Mouse (Mus musculus) CH12.LX (cell line): ENCODE results near the gene Ttc9b. TPM values are rescaled to one million over a fixed set of nuclear protein-coding genes. Genes with fewer than 3 reads are reported as not detected.

Experiments
- DNase-seq: peaks from one replicate; pipeline ENCODE4 v3.0.0-alpha.2; 2013; ENCODE audit errors: extremely low read depth
- H3K27ac ChIP-seq: 2 replicates; pipeline ENCODE4 v1.5.1; 2012; ENCODE audit warnings: low read depth, mild to moderate bottlenecking, control low read depth, moderate library complexity; ENCODE audit not compliant: insufficient read depth
- H3K27me3 ChIP-seq: replicated peaks from 2 replicates; pipeline ENCODE3; 2012; ENCODE audit warnings: inconsistent platforms
- H3K36me3 ChIP-seq, 2 experiments: replicated peaks in 1 of 2; 2 replicates each; pipeline versions ENCODE3 to v1.6.1; 2012; ENCODE audit warnings: inconsistent platforms in 1 of 2, low read length in 1 of 2, mild to moderate bottlenecking in 1 of 2, mixed read lengths in 1 of 2, moderate library complexity in 1 of 2; ENCODE audit not compliant: control insufficient read depth in 1 of 2, insufficient read depth in 1 of 2
- H3K4me1 ChIP-seq, 2 experiments: 2 replicates each; pipeline ENCODE4 v1.6.1; 2012; ENCODE audit warnings: inconsistent platforms in 1 of 2, moderate library complexity in 1 of 2; ENCODE audit not compliant: insufficient read depth in 2 of 2, control insufficient read depth in 1 of 2
- H3K4me2 ChIP-seq: 2 replicates; pipeline ENCODE4 v1.6.1; 2012; ENCODE audit warnings: low read depth, mild to moderate bottlenecking, control low read depth; ENCODE audit not compliant: poor library complexity, insufficient read depth, severe bottlenecking
- H3K4me3 ChIP-seq, 3 experiments: fragments of 150-350 bp in 1 of 3; sonication (generic) in 1 of 3; replicated peaks in 1 of 3; 2 replicates each; pipeline versions ENCODE3 to v1.5.1; 2011 to 2012; ENCODE audit warnings: low read depth in 2 of 3, low read length in 2 of 3, mild to moderate bottlenecking in 2 of 3, moderate library complexity in 2 of 3, control low read depth in 1 of 3, improper control_type of control experiment in 1 of 3, inconsistent platforms in 1 of 3, mixed read lengths in 1 of 3; ENCODE audit not compliant: poor library complexity in 1 of 3
- H3K79me2 ChIP-seq: replicated peaks from 2 replicates; pipeline ENCODE4 v1.6.1; 2012; ENCODE audit warnings: mild to moderate bottlenecking, moderate library complexity; ENCODE audit not compliant: control insufficient read depth, poor library complexity, insufficient read depth, severe bottlenecking; ENCODE audit errors: extremely low read depth
- H3K9ac ChIP-seq: 2 replicates; pipeline ENCODE4 v1.6.1; 2012; ENCODE audit warnings: low read depth, mild to moderate bottlenecking, control low read depth, moderate library complexity; ENCODE audit not compliant: insufficient read depth
- H3K9me3 ChIP-seq: replicated peaks from 2 replicates; pipeline ENCODE3; 2012; ENCODE audit warnings: low read length, inconsistent platforms, mixed read lengths
- CHD1 ChIP-seq: IDR thresholded peaks from 2 replicates; pipeline ENCODE4 v1.6.1; 2012; ENCODE audit warnings: low read depth, low read length, improper control_type of control experiment, inconsistent platforms
- CTCF ChIP-seq, 2 experiments: IDR thresholded peaks in 1 of 2; conservative IDR thresholded peaks in 1 of 2; 2 replicates each; pipeline ENCODE4 v1.5.1; 2011 to 2012; ENCODE audit warnings: low read depth in 2 of 2, low read length in 2 of 2, improper control_type of control experiment in 1 of 2, inconsistent platforms in 1 of 2, mild to moderate bottlenecking in 1 of 2, moderate library complexity in 1 of 2
- ELF1 ChIP-seq: IDR thresholded peaks from 2 replicates; pipeline ENCODE4 v1.6.1; 2014; ENCODE audit warnings: low read depth, mild to moderate bottlenecking, inconsistent platforms, low read length, improper control_type of control experiment
- EP300 ChIP-seq: IDR thresholded peaks from 2 replicates; pipeline ENCODE4 v1.6.1; 2011; ENCODE audit warnings: low read length, improper control_type of control experiment
- ETS1 ChIP-seq: conservative IDR thresholded peaks from 2 replicates; pipeline ENCODE4 v1.6.1; 2012; ENCODE audit warnings: low read depth, mild to moderate bottlenecking, inconsistent platforms, low read length, improper control_type of control experiment, moderate library complexity
- HCFC1 ChIP-seq: IDR thresholded peaks from 2 replicates; pipeline ENCODE4 v1.6.1; 2012; ENCODE audit warnings: low read depth, mild to moderate bottlenecking, inconsistent platforms, low read length, improper control_type of control experiment
- IRF4 ChIP-seq: IDR thresholded peaks from 2 replicates; pipeline ENCODE4 v1.6.1; 2014; ENCODE audit warnings: low read depth, mild to moderate bottlenecking, inconsistent platforms, low read length, improper control_type of control experiment
- MAFK ChIP-seq: IDR thresholded peaks from 2 replicates; pipeline ENCODE4 v1.6.1; 2011; ENCODE audit warnings: low read length, improper control_type of control experiment; ENCODE audit not compliant: insufficient replicate concordance
- MAX ChIP-seq: IDR thresholded peaks from 2 replicates; pipeline ENCODE4 v1.6.1; 2011; ENCODE audit warnings: low read length, improper control_type of control experiment
- MEF2A ChIP-seq: IDR thresholded peaks from 2 replicates; pipeline ENCODE4 v1.6.1; 2014; ENCODE audit warnings: low read depth, mild to moderate bottlenecking, inconsistent platforms, low read length, improper control_type of control experiment, borderline replicate concordance
- MXI1 ChIP-seq: IDR thresholded peaks from 2 replicates; pipeline ENCODE4 v1.6.1; 2011; ENCODE audit warnings: mild to moderate bottlenecking, low read depth, low read length, improper control_type of control experiment
- MYC ChIP-seq: IDR thresholded peaks from 2 replicates; pipeline ENCODE4 v1.6.1; 2011; ENCODE audit warnings: low read depth, mild to moderate bottlenecking, improper control_type of control experiment, low read length
- NRF1 ChIP-seq: IDR thresholded peaks from 2 replicates; pipeline ENCODE4 v1.6.1; 2014; ENCODE audit warnings: low read depth, mild to moderate bottlenecking, inconsistent platforms, low read length, improper control_type of control experiment, moderate library complexity
- PAX5 ChIP-seq: IDR thresholded peaks from 2 replicates; pipeline ENCODE4 v1.6.1; 2012; ENCODE audit warnings: low read length, inconsistent platforms, mixed read lengths
- POLR2AphosphoS2 ChIP-seq: IDR thresholded peaks from 2 replicates; pipeline ENCODE4 v1.6.1; 2011; ENCODE audit warnings: low read depth, low read length, improper control_type of control experiment
- SMC3 ChIP-seq: IDR thresholded peaks from 2 replicates; pipeline ENCODE4 v1.6.1; 2011; ENCODE audit warnings: low read depth, low read length, improper control_type of control experiment
- USF2 ChIP-seq: conservative IDR thresholded peaks from 2 replicates; pipeline ENCODE4 v1.6.1; 2011; ENCODE audit warnings: low read depth, low read length, improper control_type of control experiment
- ZC3H11A ChIP-seq: IDR thresholded peaks from 2 replicates; pipeline ENCODE4 v1.6.1; 2012; ENCODE audit warnings: low read depth, mild to moderate bottlenecking, inconsistent platforms, low read length, improper control_type of control experiment
- ZKSCAN1 ChIP-seq: IDR thresholded peaks from 2 replicates; pipeline ENCODE4 v1.6.1; 2012; ENCODE audit warnings: low read depth, inconsistent platforms, low read length, improper control_type of control experiment, borderline replicate concordance
- ZMIZ1 ChIP-seq: IDR thresholded peaks from 2 replicates; pipeline ENCODE4 v1.6.1; 2012; ENCODE audit warnings: low read depth, mild to moderate bottlenecking, inconsistent platforms, low read length, improper control_type of control experiment
- ZNF384 ChIP-seq: IDR thresholded peaks from 2 replicates; pipeline ENCODE4 v1.6.1; 2012; ENCODE audit warnings: low read depth, low read length, improper control_type of control experiment, inconsistent platforms
- dilution Hi-C: fragments of 300-500 bp; cut with MboI; formaldehyde crosslinking; loops from 2 replicates; pipeline ENCODE4 v1.14.3; 2020; ENCODE audit warnings: low sequenced_read_pairs; ENCODE audit not compliant: extremely low pct_unique_long_range_greater_than_20kb, extremely low pct_ligation_motif_present
- in situ Hi-C: fragments of 300-500 bp; cut with MboI; formaldehyde crosslinking; loops from 3 replicates; pipeline ENCODE4 v1.14.3; 2019; ENCODE audit warnings: low sequenced_read_pairs, low pct_ligation_motif_present, low pct_unique_long_range_greater_than_20kb, mixed read lengths
- polyA plus RNA-seq: library from polyadenylated mRNA; unstranded; fragments of >175 nt; gene quantifications from 2 replicates; pipeline ENCODE4 v1.2.1, GENCODE M21; 2012; ENCODE audit warnings: low read depth; ENCODE audit not compliant: insufficient read length
- total RNA-seq, 2 experiments: library from RNA; depleted of rRNA; stranded (reverse); fragments of 300-350 nt in 1 of 2; fragments of >200 nt in 1 of 2; gene quantifications; 2 replicates each; pipeline ENCODE4 v1.2.3; 2012 to 2014

Gene Ttc9b
- total and polyA plus RNA-seq, 3 experiments, result not detected

- no peak for TF ChIP-seq MAX
- no peak for TF ChIP-seq ETS1
- no peak for TF ChIP-seq IRF4
- TF ChIP-seq MYC, result no peak
- TF ChIP-seq MXI1, result no peak
- TF ChIP-seq HCFC1, result no peak
- no peak for TF ChIP-seq EP300
- no peak for TF ChIP-seq SMC3
- no peak for TF ChIP-seq NRF1
- TF ChIP-seq ZKSCAN1, result no peak
- TF ChIP-seq USF2, result no peak
- no peak for TF ChIP-seq ZNF384
- TF ChIP-seq PAX5, result no peak
- no peak for TF ChIP-seq MEF2A
- TF ChIP-seq CHD1, result no peak
- no peak for TF ChIP-seq MAFK
- no peak for TF ChIP-seq ZMIZ1
- TF ChIP-seq CTCF (conservative IDR thresholded peaks at IDR 0.05 in 1 of 2, IDR thresholded peaks at IDR 0.05 in 1 of 2; ENCODE audit: low read depth in 2 of 2, low read length in 2 of 2), result no peak
- no peaks in the 10 kb centered on the region for H3K79me2 ChIP-seq
- DNase-seq, result no peak
- H3K27me3 ChIP-seq, result no peaks in the 10 kb centered on the region
- dilution Hi-C loops (no loop called here), in situ Hi-C loops (no loop called here)
- H3K27ac ChIP-seq, result no peak overlapping the region
- no peak overlapping the region for H3K9ac ChIP-seq
- H3K4me1 ChIP-seq, result peaks cover 17 to 83% of the 10 kb centered on the region in 2 experiments
- no peak overlapping the region for H3K4me2 ChIP-seq
- no peaks in the 10 kb centered on the region for H3K9me3 ChIP-seq
- H3K4me3 ChIP-seq, result no peak overlapping the region
- peaks cover 24 to 79% of the 10 kb centered on the region in 2 experiments for H3K36me3 ChIP-seq
Measured at GRCm38 (mm10) chr7:27610871-27611270, 42.8 kb upstream of the Ttc9b start.

DNA sequence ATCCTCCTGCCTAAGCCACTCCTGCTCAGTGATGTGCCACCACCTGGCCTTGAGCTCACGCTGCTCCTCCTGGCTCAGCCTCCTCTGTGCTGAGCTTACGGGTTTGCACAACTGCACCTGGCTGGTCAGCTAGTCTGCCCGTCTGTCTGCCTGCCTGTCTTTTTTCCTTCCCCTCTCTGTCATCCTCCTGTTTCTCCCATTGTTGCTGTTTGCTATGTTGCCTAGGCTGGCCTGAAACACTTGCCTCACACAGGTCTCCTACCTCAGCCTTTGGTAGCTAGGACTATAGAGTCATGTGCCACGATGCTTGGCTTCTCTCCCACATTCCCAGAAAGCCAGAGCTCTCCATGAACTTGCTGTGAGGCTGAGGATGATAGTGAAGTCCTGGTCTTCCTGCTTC lies 40.8 kb upstream of the Ttc9b start:
- TF ChIP-seq ELF1 (no peak), HCFC1 (no peak), SMC3 (no peak), POLR2AphosphoS2 (no peak), ZC3H11A (no peak)
- TF ChIP-seq, all 38 proteins: peak for 0
- Histone ChIP-seq H3K9me3 (no peaks in the 10 kb centered on the region), H3K9ac (no peak overlapping the region), H3K79me2 (no peaks in the 10 kb centered on the region), H3K4me1 (peaks cover 17 to 63% of the 10 kb centered on the region in 2 experiments), H3K27ac (no peak overlapping the region), H3K27me3 (no peaks in the 10 kb centered on the region), H3K36me3 (peaks cover 44 to 82% of the 10 kb centered on the region in 2 experiments), H3K4me3 (no peak overlapping the region), H3K4me2 (no peak overlapping the region)
- in situ Hi-C loops, result no loop called here
- no peak for DNase-seq
- dilution Hi-C loops, result no loop called here
